Mouse (Mus musculus) CH12.LX (cell line): Measurements from ENCODE around the gene Pex5.

ENCODE experiments used
- CTCF ChIP-seq, 2 experiments: IDR thresholded peaks in 1 of 2; conservative IDR thresholded peaks in 1 of 2; 2 replicates each; pipeline ENCODE4 v1.5.1; 2011 to 2012; ENCODE audit warnings: low read depth in 2 of 2, low read length in 2 of 2, improper control_type of control experiment in 1 of 2, inconsistent platforms in 1 of 2, mild to moderate bottlenecking in 1 of 2, moderate library complexity in 1 of 2
- PAX5 ChIP-seq: IDR thresholded peaks from 2 replicates; pipeline ENCODE4 v1.6.1; 2012; ENCODE audit warnings: low read length, inconsistent platforms, mixed read lengths
- POLR2A ChIP-seq: IDR thresholded peaks from 2 replicates; pipeline ENCODE4 v1.6.1; 2011; ENCODE audit warnings: low read depth, mild to moderate bottlenecking, improper control_type of control experiment, low read length

- TF ChIP-seq CTCF (conservative IDR thresholded peaks at IDR 0.05 in 1 of 2, IDR thresholded peaks at IDR 0.05 in 1 of 2; ENCODE audit: low read depth in 2 of 2, low read length in 2 of 2) = no peak
- no peak for TF ChIP-seq PAX5
- TF ChIP-seq POLR2A = no peak
These were observed 16.1 kb upstream of the Pex5 start for GRCm38 (mm10) chr6:124430784-124431495.
